Mouse (Mus musculus): ENCODE measurements around the gene Mdm2.
"Not testable (repeated sequence)": the region's sequence is repeated elsewhere in the genome, so short reads cannot be mapped to it uniquely, and the experiment has no call there.

The Mdm2 gene

DNA sequence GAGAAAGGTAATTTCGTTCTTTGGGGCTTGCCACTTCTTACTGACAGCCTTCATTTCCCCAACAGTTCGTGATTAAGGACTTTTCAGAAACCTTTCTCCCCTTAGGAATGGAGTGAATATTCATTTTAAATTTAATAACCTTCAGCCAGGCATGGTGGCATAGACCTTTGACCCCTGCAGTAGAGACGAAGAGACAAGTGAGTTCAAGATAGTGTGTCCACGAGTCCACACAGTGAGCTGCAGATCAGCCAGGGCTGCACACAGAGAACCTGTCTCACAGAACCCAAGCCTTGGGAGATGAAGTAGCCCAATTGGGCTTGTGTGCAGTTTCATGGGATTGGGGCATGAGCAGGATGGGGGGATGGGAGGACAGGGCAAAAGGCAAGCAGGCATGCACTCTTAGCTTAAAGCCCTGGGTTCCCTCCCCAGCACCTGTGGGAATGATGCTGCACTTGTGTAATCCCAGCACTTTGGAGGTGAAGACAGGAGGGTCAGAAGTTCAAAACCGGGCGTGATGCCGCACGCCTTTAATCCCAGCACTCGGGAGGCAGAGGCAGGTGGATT, 1.7 kb upstream of the Mdm2 start:
- DNase-seq = no peak

DNA sequence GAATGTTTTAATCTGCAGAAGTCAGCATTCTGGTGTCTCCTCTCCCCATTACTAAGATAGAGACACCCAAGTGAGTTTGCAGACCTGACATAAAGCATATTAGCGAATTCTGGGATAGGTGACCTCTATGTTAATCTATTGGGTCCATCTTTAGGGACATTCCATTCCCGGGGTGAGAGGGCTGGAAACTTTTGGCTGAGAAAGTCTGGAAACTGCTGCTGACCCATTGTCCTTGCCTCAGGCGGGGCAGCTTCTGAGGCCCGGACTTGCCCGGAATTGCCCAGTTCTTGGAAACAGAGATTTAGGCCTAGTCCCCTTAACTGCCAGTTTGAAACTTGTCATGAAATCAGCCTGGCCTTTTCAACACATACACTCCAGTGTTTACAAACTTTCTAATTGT, 850 bp upstream of the Mdm2 start:
- no peak for DNase-seq

DNA sequence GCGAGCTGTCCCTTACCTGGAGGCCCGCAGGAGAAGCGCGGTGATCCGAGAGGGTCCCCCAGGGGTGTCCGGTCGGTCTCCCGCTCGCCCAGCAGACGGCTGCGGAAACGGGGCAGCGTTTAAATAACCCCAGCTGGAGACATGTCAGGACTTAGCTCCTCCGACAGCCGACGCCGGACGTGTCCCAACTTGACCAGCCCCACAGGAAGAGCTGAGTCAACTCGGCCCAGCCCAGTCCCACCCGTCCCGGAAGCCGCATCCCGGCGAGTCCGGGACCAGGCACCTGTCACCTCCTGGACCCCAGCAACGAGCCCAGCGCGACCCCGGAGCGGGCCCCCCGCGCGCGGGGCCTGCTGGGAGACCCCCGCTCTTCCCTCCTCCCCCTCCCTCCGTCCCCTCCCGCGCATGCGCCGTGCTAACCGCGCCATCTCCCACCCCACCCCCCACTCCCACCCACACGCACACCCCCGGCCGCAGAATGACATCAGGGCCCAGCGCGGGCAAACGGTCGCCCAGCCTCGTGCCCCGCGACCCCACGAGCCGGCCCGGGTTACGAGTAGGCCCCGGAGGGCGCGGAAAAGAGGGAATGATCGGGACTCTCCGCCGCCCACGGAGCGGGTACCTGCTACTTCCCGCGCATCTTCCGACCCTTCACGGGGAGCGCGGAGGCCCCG, 491 bp downstream of the Mdm2 start:
- peak; percentile 62 for DNase-seq

GRCm38 (mm10) chr10:117709326-117709830, 1.2 kb downstream of the Mdm2 start:
- no peak for DNase-seq

- no peak for DNase-seq
Measured at GRCm38 (mm10) chr10:117708856-117709255, 1.7 kb downstream of the Mdm2 start.

GRCm38 (mm10) chr10:117708376-117708775, 2.2 kb downstream of the Mdm2 start:
- DNase-seq = no peak

DNA sequence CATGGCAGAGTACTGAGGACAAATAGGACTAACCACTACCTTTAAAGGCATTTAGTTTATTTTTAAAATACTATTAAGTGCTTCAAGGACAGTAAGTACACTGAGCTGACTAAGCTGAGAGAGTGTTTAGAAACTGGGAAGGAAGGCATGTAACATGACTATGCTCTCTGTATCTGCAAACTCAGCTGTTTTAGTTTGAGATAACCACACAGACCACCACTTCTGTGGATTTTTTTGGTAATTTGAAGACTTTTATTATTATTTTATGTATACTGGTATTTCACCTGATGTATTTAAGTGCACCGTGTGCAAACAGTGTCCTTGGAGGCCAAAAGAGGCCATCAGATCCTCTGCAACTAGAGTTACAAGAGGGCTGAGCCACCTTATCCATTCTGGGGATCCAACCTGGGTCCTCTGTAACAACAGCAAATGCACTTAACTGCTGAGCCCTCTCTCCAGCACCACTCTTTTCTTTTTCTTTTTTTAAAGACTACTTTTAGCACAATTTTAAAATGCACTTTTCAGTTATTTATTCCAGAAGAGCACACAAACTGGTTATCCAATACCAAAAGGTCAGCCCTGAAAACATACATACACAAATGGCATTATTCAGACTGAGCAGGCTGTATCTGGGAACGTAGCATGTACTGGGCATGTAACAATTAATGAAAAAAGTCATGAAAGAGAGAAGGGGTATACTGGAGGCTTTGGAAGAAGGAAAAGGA, 3.3 kb downstream of the Mdm2 start:
- no peak for DNase-seq

GRCm38 (mm10) chr10:117706440-117706839, 4.1 kb downstream of the Mdm2 start:
- DNase-seq = no peak

DNA sequence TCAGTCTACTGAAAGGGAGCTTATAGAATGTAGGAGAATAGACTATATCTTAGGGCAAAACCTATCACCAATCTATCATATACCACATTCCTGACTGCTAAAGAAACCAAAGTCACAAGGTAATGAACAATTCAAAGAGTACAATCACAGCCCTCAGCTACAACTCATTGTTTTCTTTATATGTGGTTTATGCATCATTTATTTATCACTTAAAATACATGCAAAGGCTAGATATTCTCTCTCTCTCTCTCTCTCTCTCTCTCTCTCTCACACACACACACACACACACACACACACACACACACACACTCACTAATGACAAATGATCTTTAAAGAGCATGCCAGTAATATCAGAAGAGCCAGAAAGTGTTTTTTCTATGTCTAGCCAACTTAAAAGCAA, 4.8 kb downstream of the Mdm2 start:
- no peak for DNase-seq

DNA sequence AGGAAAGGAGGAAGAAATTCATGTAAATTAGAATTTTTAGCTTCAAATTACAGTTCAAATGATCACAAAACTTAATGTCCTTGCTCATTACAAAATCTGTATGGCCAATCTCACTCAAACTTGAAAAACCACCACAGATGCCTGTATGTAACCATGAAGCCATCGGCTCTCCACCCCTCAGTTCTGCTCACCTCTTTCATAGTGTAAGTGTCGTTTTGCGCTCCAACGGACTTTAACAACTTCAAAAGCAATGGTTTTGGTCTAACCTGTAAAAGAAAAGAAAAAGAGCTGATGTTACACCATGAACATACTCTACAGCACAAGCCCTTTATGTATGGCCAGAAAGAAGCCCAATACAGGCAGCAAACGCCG, 5.6 kb downstream of the Mdm2 start:
- DNase-seq = no peak

DNA sequence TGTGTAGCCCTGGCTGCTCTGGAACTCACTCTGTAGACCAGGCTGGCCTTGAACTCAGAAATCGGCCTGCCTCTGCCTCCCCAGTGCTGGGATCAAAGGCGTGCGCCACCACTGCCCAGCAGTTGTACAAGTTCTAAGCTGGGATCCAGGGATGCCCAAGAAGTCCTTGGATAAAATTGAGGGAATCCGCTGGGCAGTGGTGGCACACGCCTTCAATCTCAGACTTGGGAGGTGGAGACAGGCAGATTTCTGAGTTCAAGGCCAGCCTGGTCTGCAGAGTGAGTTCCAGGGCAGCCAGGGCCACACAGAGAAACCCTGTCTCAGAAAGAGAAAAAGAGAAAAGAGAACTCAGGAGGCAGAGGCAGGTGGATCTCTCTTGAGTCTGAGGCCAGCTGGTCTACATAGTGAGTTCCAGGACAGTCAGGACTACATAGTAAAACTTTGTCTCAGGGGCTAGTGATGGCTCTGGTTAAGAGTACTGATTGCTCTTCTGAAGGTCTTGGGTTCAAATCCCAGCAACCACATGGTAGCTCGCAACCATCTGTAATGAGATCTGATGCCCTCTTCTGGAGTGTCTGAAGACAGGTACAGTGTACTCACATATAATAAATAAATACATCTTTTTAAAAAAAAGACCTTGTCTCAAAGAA, 6.1 kb downstream of the Mdm2 start:
- DNase-seq = not testable (repeated sequence)

DNA sequence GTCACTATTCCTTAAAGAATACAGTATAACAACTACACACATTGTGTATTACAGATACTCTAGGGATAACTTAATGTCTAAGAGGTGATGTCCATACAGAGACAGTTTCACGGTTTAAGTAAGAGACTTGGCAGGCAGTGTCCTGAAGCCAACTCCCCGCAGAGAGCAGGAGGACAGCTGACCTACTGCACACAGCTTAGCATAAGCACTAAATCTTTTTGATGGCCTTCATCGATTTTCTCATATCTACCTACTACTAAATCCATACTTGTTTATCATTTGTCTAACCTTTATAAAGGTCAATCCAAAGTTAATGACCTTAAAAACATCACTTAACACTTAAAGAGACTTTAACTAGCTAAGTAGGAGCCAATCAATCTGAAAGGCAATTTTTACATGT, 7.1 kb downstream of the Mdm2 start:
- no peak for DNase-seq

- DNase-seq = no peak
Measured at GRCm38 (mm10) chr10:117702024-117702833, 8.3 kb downstream of the Mdm2 start.

GRCm38 (mm10) chr10:117701034-117701829, 9.3 kb downstream of the Mdm2 start:
- DNase-seq = no peak

DNA sequence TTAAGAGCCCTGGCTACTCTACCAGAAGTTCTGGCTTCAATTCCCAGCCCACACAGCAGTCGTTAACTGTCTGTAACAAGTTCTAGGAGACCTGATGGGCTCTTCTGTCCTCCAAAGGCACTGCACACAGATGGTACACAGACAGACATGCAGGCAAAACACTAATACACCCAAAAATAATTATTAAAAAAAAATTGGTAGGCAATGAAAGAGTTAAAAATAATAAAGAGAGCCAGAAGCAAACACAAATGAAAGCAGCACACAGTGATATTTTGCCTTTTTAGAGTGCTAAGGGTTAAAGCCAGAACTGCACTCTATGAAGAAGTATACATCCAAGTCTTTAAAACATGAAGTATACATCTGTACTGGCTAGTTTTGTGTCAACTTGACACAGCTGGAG, 10.1 kb downstream of the Mdm2 start:
- DNase-seq = no peak

DNA sequence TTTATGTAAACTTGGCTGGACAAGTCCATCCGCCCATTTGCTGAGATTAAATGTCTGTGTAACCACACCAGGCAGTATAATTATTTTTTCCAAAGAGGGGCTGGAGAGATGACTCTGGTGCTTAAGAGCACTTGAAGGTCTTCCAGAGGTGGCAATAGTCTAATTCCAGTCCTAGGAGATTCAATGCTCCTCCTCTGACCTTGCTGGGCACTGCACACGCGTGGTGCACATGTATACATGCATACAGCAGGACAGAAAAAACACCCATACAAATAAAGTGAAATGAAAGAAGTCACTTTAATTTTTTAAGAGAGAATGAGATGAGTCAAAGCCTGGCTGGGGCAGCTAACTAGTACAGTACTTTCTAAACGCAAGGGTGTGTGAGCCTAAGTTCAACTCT, 10.6 kb downstream of the Mdm2 start:
- no peak for DNase-seq

- no peak for DNase-seq
Measured at GRCm38 (mm10) chr10:117698313-117699138, 12.0 kb downstream of the Mdm2 start.

- DNase-seq = no peak
Measured at GRCm38 (mm10) chr10:117697561-117698115, 12.9 kb downstream of the Mdm2 start.

DNA sequence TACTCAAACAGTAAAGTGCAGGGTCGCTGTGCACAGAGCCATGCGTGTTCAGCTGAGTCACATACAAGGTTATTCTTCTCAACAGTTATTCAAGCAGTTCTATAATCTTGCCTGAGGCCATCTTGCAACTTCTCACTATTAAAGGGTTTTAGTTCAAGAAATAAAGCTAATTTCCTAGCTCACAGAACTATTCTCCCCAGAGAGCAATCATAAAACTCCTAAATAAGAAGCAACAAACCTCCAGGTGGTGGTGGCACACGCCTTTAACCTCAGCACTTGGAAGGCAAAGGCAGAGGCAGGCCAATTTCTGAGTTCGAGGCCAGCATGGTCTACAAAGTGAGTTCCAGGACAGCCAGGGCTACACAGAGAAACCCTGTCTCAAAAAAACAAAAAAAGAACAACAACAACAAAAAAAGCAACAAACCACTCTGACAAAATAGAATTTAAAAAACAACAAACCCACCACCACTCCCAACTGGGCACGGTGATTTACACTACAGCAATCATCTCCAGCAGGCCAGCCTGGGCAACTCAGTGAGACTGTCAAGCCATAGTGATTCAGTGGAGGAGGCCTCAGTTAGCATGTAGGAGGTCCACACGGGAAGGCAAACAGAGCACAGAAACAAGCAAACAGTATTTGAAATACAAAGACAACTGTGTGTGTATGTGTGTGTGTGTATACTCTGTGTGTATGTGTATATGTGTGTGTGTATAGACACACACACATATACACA, 13.6 kb downstream of the Mdm2 start:
- DNase-seq = no peak

Data from right cerebral cortex, adult 18-20 months (tissue).